Mouse (Mus musculus): ENCODE results near the gene Sfrp4. TPM values are rescaled to one million over a fixed set of nuclear protein-coding genes. Genes with fewer than 3 reads are reported as not detected.
"Not testable (repeated sequence)": the region's sequence is repeated elsewhere in the genome, so short reads cannot be mapped to it uniquely, and the experiment has no call there.

Gene Sfrp4
- polyA plus RNA-seq (2015; fragmentation: Nextera tagmentation; extraction: Ambion mirVana), result 6.2 and 6.8 TPM in 2 replicates

DNA sequence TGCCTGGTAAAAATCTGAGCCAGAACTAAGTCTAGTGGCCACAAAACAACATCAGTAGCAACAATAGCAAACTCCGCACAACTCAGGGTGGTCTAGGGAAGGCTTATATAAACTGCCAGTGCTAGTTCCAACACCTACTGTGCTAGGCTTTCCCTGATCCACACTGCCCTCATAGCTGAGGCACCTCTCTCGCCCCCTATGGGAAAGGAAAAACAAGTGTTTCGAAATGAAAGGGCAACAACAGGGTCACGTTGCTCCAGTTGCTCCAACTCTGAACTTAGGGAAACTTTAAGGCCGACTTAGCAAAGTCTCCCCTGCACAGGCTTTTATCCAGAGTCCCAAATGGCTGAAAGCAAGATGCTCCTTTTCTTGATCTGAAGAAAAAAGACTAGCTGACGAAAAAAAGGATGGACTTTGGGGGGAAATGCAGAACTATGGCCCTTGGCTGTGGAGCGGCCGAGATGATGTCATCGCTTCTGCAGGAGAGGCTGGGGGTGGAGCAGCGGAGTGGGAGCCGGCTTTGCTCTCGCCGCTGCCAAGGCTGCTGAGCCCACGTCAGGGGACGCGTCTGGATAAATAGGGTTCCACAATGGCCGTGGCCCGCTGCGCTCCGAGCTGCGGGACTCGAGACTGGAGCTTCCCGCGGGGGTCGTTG lies at the start of gene Sfrp4:
Gene Sfrp4 (plus strand): TSS at position 532 of the 655 bp plus-strand sequence.
- H3K4me1 ChIP-seq, result peaks cover 13% of the 10 kb centered on the region
- H3K4me2 ChIP-seq, result peak within 1 kb of the TSS; percentile 92
- WGBS, result 5% methylated on average over 25 of the region's 25 CpGs
- ATAC-seq (ENCODE audit: insufficient read depth, low FRiP score, low read depth), result peak; percentile 71; the same call in 1 of the 2 replicates
- H3K36me3 ChIP-seq, result no peaks in the 10 kb centered on the region
- no peaks in the 10 kb centered on the region for H3K9me3 ChIP-seq
- no peak within 1 kb of the TSS for H3K27ac ChIP-seq
- peak within 1 kb of the TSS; percentile 47 for H3K4me3 ChIP-seq (replicated peaks)
- H3K9ac ChIP-seq, result no peak within 1 kb of the TSS
- H3K27me3 ChIP-seq (replicated peaks), result peaks cover 10% of the 10 kb centered on the region; the same call in 1 of the 2 replicates

DNA sequence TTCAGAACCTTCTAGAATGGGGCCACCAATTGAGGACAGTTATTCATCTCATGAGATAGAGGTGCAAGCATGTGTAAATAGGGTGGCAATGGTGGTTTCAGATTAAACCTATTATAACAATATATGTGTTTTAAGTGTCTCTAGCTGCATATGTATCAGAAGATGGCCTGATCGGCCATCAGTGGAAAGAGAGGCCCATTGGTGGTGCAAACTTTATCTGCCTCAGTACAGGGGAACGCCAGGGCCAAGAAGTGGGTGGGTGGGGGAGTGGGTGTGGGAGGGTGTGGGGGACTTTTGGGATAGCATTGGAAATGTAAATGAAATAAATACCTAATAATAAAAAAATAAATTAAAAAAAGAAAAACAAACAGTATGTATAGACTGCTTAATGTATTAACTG lies 48.2 kb upstream of the Sfrp4 start:
- not testable (repeated sequence) for ATAC-seq (ENCODE audit: insufficient read depth, low FRiP score, low read depth); H3K27ac ChIP-seq; H3K27me3 ChIP-seq (replicated peaks); H3K9ac ChIP-seq; H3K4me1 ChIP-seq; H3K36me3 ChIP-seq; H3K4me2 ChIP-seq; H3K4me3 ChIP-seq (replicated peaks); H3K9me3 ChIP-seq
- WGBS, result 89% methylated on average over 2 of the region's 2 CpGs

DNA sequence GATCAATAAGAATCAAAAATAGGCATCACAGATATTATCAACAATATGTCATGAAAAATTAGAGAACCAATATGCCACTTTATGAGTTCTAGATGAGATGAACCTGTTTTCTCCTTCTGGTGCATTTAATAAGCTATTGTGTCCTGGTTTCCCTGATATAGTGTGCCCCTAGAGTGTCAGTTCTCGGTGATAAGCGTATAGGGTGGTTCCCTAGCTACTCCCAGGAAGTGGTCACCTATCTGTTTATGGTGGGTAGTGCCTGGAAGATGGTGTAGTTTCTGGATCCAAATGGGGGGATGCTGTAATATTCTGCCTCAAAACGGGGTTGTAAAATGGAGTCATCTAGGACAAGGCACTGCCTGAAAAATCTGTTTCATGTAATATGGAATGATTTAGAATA lies 47.0 kb upstream of the Sfrp4 start:
- Histone ChIP-seq H3K4me2 (no peak overlapping the region), H3K9ac (no peak overlapping the region), H3K27ac (no peak overlapping the region), H3K27me3 (replicated peaks) (no peaks in the 10 kb centered on the region), H3K9me3 (no peaks in the 10 kb centered on the region), H3K4me3 (replicated peaks) (no peak overlapping the region), H3K4me1 (no peaks in the 10 kb centered on the region), H3K36me3 (no peaks in the 10 kb centered on the region)
- 80% methylated on average over 3 of the region's 3 CpGs for WGBS
- no peak; the same call in 1 of the 2 replicates for ATAC-seq (ENCODE audit: insufficient read depth, low FRiP score, low read depth)

DNA sequence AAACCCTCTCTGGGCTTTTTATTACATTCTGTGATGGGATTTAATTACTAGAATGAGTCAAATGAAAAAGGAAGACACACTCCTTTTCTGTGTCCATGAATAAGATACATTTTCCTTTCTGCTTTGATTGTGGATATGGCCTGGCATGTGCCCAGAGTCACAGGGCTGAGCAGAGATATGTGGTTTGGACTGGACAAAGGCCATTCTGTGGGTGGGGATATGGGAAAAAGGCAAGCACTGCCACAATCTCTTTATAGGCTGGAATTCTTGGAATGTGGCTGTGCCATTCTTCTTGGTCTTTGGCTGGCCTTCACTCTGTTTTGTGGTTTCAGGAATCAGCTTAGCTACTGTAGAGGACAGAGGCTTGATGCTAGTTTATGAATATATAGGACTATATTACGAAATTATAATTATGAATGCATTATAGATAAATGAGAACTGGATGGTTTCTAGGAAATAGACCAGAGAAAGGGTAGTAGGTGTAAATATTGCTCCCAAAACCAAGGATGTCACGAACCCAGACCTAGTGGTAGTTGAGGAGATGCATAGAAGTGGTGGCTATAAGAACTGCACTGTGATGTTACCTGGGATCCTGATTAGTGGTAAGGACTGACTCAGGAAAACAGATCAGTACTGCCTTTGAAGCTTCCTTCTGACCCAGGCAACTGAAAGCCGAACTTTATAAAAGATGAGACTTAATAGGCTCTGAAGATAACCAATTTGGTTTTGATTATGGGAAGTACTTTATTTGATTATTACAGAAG lies 31.7 kb upstream of the Sfrp4 start:
- Histone ChIP-seq H3K4me1 (no peaks in the 10 kb centered on the region), H3K27ac (no peak overlapping the region), H3K4me2 (no peak overlapping the region), H3K9ac (no peak overlapping the region), H3K36me3 (no peaks in the 10 kb centered on the region), H3K9me3 (no peaks in the 10 kb centered on the region), H3K4me3 (replicated peaks) (no peak overlapping the region), H3K27me3 (replicated peaks) (no peaks in the 10 kb centered on the region)
- no peak for ATAC-seq (ENCODE audit: insufficient read depth, low FRiP score, low read depth)
- 82% methylated on average over 3 of the region's 3 CpGs for WGBS

DNA sequence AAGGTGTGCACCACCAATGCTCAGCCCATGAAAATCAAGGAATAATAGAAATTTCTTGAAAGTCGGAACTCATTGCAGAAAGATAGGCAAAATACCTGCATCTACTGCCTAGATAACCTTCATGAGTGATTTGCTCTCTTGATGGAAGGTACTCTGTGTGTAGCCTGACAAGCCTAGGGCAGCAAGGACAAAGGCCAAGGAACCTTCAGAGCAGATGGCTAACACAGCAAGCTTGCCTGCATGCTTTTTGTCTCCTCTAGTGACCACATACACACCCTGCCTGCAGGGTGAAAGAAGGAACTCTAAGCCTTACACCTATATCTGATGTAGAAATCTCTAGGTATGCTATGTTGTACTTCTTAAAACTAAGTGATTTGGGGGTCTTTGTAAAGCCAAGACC lies 27.8 kb upstream of the Sfrp4 start:
- 97% methylated on average over 1 of the region's 1 CpGs for WGBS
- Histone ChIP-seq H3K36me3 (no peaks in the 10 kb centered on the region), H3K4me3 (replicated peaks) (no peak overlapping the region), H3K9ac (no peak overlapping the region), H3K4me1 (no peaks in the 10 kb centered on the region), H3K27me3 (replicated peaks) (no peaks in the 10 kb centered on the region), H3K9me3 (no peaks in the 10 kb centered on the region), H3K27ac (no peak overlapping the region), H3K4me2 (no peak overlapping the region)
- ATAC-seq (ENCODE audit: insufficient read depth, low FRiP score, low read depth), result no peak

DNA sequence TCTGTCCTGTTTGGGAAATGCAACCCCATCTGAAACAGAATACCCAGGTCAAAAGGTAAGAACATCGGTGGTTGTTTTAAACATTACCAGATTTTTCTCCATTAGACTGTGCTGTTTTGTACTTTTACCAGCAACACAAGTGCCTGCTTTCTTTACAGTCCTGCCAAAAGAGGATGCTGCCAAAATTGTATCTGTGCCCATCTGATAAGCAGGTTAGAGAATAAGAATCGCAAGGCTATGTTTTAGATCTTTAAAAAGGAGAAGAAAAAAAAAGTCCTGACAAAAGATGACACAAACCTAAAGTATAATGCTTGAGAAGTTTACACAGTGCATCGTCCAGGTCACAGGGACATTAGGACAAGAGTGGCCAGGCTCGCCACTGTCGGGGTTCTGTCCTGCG lies 23.7 kb upstream of the Sfrp4 start:
- ATAC-seq (ENCODE audit: insufficient read depth, low FRiP score, low read depth), result no peak
- H3K4me1 ChIP-seq, result no peaks in the 10 kb centered on the region
- H3K4me3 ChIP-seq (replicated peaks), result no peak overlapping the region
- H3K4me2 ChIP-seq, result no peak overlapping the region
- no peaks in the 10 kb centered on the region for H3K9me3 ChIP-seq
- no peaks in the 10 kb centered on the region for H3K36me3 ChIP-seq
- WGBS, result 80% methylated on average over 6 of the region's 6 CpGs
- no peak overlapping the region for H3K9ac ChIP-seq
- H3K27ac ChIP-seq, result no peak overlapping the region
- no peaks in the 10 kb centered on the region for H3K27me3 ChIP-seq (replicated peaks)

DNA sequence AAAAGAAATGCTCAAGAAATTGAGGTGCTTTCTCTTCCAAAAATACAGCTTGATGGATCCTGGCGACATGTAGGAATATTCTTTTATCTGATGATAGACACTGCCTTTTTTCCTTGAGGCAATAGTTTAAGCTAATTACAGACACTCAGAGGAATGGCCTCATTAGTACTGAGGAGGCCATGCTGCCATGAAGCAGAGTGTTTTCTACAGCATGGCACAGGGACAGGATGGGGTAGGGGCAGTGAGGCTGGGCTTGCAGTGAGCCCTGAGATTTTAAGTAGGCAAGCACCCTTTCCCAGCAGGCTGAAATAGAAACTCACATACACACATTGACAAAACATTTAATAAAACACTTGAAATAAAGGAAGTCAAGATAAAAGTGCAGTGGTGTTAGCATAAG lies 20.4 kb upstream of the Sfrp4 start:
- Histone ChIP-seq H3K4me3 (replicated peaks) (no peak overlapping the region), H3K36me3 (no peaks in the 10 kb centered on the region), H3K27me3 (replicated peaks) (no peaks in the 10 kb centered on the region), H3K4me1 (no peaks in the 10 kb centered on the region), H3K27ac (no peak overlapping the region), H3K9me3 (no peaks in the 10 kb centered on the region), H3K4me2 (no peak overlapping the region), H3K9ac (no peak overlapping the region)
- no peak for ATAC-seq (ENCODE audit: insufficient read depth, low FRiP score, low read depth)
- WGBS, result 84% methylated on average over 1 of the region's 1 CpGs

DNA sequence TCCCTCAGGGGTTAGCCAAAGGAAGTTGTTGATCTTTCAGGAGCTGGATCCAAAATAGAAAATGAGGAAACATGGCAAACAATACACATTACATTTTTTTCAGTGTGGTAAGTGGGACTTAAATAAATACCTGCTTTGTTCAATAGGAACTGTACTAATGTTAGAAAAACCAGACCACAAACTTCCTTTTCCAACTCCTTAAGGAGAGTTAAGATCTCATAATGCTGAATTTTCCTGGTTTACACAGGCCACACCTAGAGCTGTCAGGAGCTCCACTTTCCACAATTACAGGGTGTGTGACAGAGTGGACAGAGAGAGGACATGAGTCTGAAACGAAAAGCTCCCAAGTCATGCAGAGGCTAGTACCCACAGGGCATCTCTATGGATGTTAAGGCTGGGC lies 19.2 kb upstream of the Sfrp4 start:
- no peak overlapping the region for H3K4me2 ChIP-seq
- 68% methylated on average over 1 of the region's 1 CpGs for WGBS
- 0 out of 2 replicates have a peak, but pooled peaks have one; percentile 31 for ATAC-seq (ENCODE audit: insufficient read depth, low FRiP score, low read depth)
- no peaks in the 10 kb centered on the region for H3K36me3 ChIP-seq
- no peak overlapping the region for H3K9ac ChIP-seq
- no peak overlapping the region for H3K4me3 ChIP-seq (replicated peaks)
- no peak overlapping the region for H3K27ac ChIP-seq
- H3K9me3 ChIP-seq, result no peaks in the 10 kb centered on the region
- H3K27me3 ChIP-seq (replicated peaks), result no peaks in the 10 kb centered on the region
- H3K4me1 ChIP-seq, result no peaks in the 10 kb centered on the region

DNA sequence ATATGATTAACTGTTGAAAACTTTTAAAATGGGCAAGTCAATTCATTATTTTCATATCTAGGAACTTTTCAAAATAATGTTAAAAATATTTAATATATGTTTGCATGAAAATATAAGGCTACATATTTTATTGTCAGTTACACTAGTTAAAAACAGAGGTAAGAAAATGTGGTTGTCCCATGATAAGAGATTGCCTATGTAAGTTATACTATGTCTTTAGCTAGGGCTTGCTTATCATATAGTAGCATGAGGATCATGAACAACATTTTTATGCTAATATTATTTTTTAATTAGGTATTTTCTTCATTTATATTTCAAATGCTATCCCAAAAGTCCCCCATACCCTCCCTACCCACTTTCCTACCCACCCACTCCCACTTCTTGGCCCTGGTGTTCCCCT lies 18.0 kb upstream of the Sfrp4 start:
- no peaks in the 10 kb centered on the region for H3K36me3 ChIP-seq
- ATAC-seq (ENCODE audit: insufficient read depth, low FRiP score, low read depth), result no peak
- no peak overlapping the region for H3K27ac ChIP-seq
- no peak overlapping the region for H3K9ac ChIP-seq
- no peaks in the 10 kb centered on the region for H3K4me1 ChIP-seq
- H3K4me3 ChIP-seq (replicated peaks), result no peak overlapping the region
- no peaks in the 10 kb centered on the region for H3K27me3 ChIP-seq (replicated peaks)
- H3K9me3 ChIP-seq, result no peaks in the 10 kb centered on the region
- H3K4me2 ChIP-seq, result no peak overlapping the region

DNA sequence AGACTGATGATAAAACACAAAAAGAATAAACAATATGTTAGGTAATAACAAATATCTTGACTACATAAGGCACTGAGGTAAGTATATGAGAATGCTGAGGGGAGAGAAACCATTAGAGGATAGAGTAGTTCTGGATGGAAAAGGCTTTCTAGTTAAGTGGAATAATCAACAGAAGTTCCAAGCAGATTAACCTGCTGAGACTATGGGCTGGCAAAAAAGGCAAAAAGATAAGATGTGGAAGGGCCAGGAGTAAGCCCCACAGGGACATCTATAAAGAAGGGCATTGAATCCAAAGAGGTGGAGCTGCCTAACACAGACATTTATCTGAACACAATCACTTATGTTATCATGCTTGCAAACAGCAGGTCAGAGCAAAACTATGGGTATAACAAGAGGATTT lies 14.8 kb upstream of the Sfrp4 start:
- H3K27ac ChIP-seq, result no peak overlapping the region
- H3K4me2 ChIP-seq, result no peak overlapping the region
- H3K36me3 ChIP-seq, result no peaks in the 10 kb centered on the region
- no peaks in the 10 kb centered on the region for H3K4me1 ChIP-seq
- ATAC-seq (ENCODE audit: insufficient read depth, low FRiP score, low read depth), result no peak
- no peak overlapping the region for H3K4me3 ChIP-seq (replicated peaks)
- H3K9me3 ChIP-seq, result no peaks in the 10 kb centered on the region
- H3K9ac ChIP-seq, result no peak overlapping the region
- no peaks in the 10 kb centered on the region for H3K27me3 ChIP-seq (replicated peaks)

DNA sequence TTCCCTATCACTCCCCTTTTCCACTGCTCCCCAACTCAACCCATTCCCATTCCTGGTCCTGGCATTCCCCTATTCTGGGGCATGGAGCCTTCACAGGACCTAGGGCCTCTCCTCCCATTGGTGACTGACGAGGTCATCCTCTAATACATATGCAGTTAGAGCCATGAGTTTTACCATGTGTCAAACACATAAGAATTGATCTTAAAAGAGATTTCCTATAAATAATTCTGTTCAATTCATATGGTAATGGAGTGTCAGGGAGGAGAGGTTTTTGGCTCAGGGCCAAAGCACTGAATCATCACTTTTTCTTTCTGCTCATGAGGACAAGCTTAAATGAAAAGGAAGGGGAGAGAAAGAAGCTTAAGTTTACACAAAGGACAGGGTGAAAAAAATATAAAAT lies 10.6 kb upstream of the Sfrp4 start:
- no peak overlapping the region for H3K4me3 ChIP-seq (replicated peaks)
- H3K27ac ChIP-seq, result no peak overlapping the region
- no peaks in the 10 kb centered on the region for H3K4me1 ChIP-seq
- H3K27me3 ChIP-seq (replicated peaks), result no peaks in the 10 kb centered on the region
- no peaks in the 10 kb centered on the region for H3K9me3 ChIP-seq
- H3K9ac ChIP-seq, result no peak overlapping the region
- ATAC-seq (ENCODE audit: insufficient read depth, low FRiP score, low read depth), result no peak
- H3K4me2 ChIP-seq, result no peak overlapping the region
- H3K36me3 ChIP-seq, result no peaks in the 10 kb centered on the region
- 75% methylated on average over 1 of the region's 1 CpGs for WGBS

DNA sequence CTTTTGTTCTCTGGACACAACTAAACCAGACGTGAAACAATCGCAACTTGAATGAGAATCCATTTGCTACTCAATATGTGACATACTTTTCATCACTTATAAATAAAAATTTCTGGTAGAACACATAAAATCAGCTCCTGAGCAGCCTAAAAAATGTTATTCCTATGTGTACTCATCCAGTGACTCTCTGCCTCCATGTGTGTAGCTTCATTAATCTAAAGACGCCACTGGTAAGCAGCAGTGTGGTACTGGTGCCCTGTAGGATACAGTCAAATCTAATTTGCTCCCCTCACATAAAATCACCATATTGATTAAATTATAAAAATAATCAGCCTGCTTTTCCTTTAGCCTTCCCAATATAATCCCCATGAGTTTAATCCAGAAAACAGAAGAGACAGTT lies 9.9 kb upstream of the Sfrp4 start:
- ATAC-seq (ENCODE audit: insufficient read depth, low FRiP score, low read depth), result no peak
- Histone ChIP-seq H3K4me2 (no peak overlapping the region), H3K27ac (no peak overlapping the region), H3K27me3 (replicated peaks) (no peaks in the 10 kb centered on the region), H3K4me1 (no peaks in the 10 kb centered on the region), H3K4me3 (replicated peaks) (no peak overlapping the region), H3K9me3 (no peaks in the 10 kb centered on the region), H3K36me3 (no peaks in the 10 kb centered on the region), H3K9ac (no peak overlapping the region)
- 79% methylated on average over 3 of the region's 3 CpGs for WGBS

Measured in stomach, embryonic 15.5 days (tissue).